Mouse (Mus musculus): Measurements from ENCODE around the gene Rsbn1l.

Rsbn1l gene

DNA sequence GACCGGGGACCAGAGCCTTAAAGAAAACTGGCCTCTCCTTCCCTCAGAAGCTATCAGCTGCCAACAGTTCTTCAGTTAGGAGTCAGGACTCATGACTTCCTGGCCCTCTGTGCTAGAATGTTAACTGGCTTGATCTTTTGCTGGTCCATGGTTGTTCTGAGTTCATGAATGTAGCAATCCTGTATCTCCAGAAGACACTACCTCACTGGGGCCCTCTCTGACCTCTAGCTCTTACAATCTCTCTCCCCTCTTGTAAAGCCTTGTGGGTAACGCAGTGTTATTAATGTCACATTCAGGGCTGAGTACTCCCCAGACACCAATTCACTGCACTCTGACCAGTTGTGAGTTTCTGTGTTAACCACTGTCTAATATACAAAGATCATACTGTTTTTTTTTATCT lies 51.6 kb downstream of the Rsbn1l start:
- DNase-seq (ENCODE audit: low read depth, low spot score), result no peak

DNA sequence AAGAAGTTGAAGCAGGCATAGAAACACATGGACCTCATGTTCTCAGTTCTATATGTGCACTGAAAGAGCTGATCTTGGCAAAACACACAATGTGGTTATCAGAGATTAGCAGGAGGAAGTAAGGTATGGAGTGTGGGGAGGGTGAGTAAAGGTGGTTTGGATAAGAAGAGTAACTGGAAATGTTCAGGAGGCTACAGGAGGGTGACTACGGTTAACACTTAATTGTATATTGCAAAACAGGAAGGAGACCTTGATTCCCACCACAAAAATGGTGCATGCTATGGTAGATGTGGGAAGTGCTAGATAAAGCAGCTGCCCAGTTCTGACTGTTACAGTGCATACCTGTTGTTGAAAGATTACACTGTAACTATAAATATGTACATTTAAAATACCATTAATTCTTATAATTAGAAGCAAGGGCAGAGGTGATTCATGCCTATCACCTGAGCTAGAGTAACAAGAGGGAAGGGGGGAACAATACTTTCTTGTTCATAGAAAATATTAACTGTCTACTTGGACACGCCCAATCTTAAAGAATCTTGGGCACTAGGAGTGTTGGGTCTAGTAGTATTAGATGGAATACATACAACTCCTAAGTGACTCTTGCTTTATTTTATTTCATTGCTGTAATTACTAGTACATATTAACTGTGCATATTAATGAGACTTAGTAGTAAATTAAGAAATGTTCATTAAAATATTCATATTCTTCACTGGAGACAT lies 58.6 kb downstream of the Rsbn1l start:
- no peak for DNase-seq (ENCODE audit: low read depth, low spot score)

DNA sequence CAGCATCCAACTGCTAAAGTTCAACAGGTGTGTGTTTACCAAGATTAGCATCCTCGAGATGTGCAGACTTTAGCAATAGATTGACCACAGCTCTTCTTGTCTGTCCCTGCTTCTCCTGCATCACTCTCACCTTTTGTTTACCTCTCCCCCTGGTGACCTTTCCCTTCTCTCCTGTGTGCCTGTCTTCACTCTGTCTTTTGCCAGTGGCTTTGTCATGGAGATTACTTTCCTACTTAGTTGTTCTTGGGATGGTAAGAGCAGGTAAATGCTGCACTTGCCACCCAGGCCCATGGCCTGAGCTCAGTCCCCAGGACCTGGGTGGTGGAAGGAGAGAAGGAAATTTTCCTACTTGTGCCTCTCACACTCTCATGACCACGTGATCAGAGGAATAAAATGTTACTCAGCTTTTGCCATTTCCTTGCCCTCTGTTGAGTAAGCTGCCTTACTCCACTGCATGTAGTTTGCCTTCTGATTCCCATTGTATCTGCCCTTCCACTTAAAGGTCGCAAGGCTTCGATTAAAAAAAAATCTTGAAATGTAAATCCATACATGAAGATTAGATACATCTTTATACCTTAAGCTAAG lies 72.1 kb downstream of the Rsbn1l start:
- no peak for DNase-seq (ENCODE audit: low read depth, low spot score)

GRCm38 (mm10) chr5:20881915-20882800 lies 74.0 kb downstream of the Rsbn1l start, which contains the start of the genes Phtf2 and Tmem60:
Phtf2 (minus strand) TSS chr5:20882124.
Tmem60 (plus strand) TSS chr5:20882191.
- peak; percentile 94 for DNase-seq (ENCODE audit: low read depth, low spot score)

GRCm38 (mm10) chr5:20880797-20881775 lies 75.1 kb downstream of the Rsbn1l start:
- DNase-seq (ENCODE audit: low read depth, low spot score), result no peak

- DNase-seq (ENCODE audit: low read depth, low spot score), result no peak
Measured at GRCm38 (mm10) chr5:20880386-20880785, 75.8 kb downstream of the Rsbn1l start.

- no peak for DNase-seq (ENCODE audit: low read depth, low spot score)
Measured at GRCm38 (mm10) chr5:20876934-20877426, 79.2 kb downstream of the Rsbn1l start.

GRCm38 (mm10) chr5:20873146-20873545 lies 83.1 kb downstream of the Rsbn1l start:
- DNase-seq (ENCODE audit: low read depth, low spot score), result no peak

DNA sequence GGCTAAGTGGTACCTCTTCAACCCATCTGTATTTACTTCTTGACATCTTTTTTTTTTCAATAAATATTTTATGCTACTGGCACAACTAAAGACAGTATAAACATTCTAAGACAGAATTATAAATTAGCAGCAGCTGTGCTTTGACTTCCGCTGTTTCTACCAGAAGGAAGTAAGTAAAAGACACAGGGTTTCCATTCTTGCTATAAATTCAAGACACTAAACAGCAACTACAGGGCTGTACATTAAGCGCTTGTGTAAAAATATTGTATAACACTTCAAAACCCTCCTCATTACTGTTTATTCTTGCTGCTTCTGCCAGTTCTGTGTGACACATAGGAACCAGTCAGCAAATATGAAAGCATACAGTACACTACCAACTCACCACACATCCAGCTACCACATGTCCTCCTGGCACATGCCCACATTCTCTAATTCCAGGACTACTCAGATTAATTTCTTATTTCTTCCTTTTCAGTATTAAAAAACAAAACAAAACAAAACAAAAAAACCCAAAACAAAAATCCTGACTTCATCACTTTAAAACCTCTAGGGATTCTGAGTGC lies 90.9 kb downstream of the Rsbn1l start:
- DNase-seq (ENCODE audit: low read depth, low spot score), result no peak

DNA sequence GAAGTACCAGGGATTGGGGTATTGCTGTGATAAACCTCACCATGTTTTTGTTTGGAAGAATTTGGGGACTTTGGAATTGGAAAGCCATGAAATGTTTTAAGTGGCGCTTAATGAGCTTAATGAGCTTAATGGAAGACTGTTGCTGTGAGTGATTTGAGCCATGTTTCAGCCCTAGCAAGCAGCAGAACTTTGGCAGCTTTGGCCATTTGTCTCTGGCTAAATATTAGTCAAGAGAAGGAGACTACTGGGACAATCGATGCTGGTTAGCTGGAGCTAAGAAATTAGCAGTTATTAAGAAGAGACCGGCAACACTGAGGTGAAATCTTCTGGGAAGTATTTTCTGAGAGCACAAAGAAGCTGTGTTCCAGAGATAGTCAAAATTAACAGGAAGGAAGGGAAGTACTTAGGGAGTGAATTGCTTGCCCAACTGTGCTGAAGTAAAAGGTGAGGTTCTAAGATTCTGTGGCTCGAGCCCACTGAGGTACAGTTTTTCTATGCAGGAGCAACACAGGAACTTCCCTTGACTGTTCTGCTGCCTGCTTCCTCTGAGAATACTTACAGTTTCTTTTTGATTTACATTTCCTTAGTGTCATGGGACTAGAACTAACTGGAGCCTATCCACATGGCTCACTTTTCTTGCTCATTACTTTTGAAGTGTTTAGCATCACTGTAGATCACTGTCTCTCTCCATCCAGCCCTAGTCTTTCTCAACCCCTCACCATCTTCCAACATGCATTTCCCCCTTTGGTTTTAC lies 91.8 kb downstream of the Rsbn1l start:
- DNase-seq (ENCODE audit: low read depth, low spot score), result no peak

DNA sequence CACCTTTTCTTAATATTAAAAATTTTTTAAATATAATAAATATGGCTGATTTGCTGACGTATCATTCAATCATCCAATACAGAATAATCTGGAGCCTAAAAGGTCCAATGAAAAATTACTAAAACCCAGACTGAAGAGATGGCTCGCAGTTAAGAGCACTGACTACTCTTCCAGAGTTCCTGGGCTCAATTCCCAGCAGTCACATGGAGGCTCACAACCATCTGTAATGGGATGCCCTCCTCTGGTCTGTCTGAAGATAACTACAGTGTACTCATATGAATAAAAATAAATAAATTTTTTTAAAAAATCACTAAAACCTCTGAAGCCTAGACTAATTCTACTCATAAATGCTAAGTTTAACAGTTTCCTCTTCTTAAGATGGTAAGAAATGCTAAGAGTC lies 94.3 kb downstream of the Rsbn1l start:
- no peak for DNase-seq (ENCODE audit: low read depth, low spot score)

DNA sequence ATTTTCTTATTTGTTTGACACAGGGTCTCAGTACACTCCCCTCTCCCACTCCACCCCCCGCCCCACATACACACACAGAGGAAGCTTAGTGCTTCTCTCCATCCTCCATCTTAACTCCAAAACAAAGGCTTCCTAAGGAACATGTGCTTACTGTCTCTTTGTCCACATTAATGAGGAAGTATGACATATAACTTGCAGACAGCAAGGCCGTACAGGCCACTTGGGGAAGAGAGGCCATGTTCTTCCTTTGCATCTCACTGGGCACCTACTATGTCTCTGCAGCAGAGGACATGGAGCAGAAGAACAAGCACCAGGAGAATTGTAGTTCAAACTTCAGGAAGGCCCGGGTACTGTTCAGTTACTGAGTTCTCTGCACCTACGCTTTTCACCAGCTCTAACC lies 95.6 kb downstream of the Rsbn1l start:
- no peak for DNase-seq (ENCODE audit: low read depth, low spot score)

DNA sequence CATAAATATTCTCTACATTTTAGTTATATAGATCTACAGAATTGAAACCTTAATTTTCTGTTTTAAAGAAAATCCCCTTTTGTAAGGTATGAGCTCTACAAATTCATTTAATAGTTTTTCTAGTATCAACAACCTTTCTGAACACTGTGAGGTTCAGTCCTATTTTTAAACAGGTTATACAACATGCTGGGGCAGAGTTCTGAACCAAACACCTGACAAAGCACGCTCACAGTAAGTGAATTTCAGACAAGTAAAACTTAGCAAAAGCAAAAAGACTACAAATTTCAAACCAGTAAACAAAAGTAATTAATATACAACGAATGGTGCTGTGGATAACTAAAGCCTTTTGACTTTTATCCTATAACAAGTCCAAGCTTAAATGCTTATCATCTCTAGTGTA lies 97.8 kb downstream of the Rsbn1l start:
- DNase-seq (ENCODE audit: low read depth, low spot score), result no peak

- no peak for DNase-seq (ENCODE audit: low read depth, low spot score)
Measured at GRCm38 (mm10) chr5:20855066-20855465, 101.1 kb downstream of the Rsbn1l start.

GRCm38 (mm10) chr5:20847010-20847409 lies 109.2 kb downstream of the Rsbn1l start:
- no peak for DNase-seq (ENCODE audit: low read depth, low spot score)

DNA sequence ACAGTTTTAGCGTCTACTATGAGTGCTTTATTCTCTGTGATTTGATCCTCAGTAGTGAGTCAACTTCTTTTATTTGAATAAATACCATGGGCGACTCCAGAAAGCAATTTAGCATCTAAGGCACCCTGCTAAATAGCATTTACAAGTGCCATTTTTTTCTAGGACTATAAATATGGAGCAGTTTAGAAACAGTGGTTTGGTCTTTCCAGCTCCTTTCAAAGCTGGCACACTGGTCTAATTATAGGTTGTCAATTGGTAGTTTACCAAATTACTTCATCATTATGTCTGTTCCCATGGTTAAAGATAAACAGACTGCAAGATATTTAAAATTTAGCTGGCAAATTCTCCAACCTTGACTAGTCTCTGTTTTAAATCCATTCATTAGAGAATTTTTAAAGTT lies 112.4 kb downstream of the Rsbn1l start:
- no peak for DNase-seq (ENCODE audit: low read depth, low spot score)

- DNase-seq (ENCODE audit: low read depth, low spot score), result no peak
Measured at GRCm38 (mm10) chr5:20843405-20843804, 112.8 kb downstream of the Rsbn1l start.

Data from WW6 (cell line).